Mouse (Mus musculus) cerebellum, adult 2 months (tissue): ENCODE measurements at regions not wholly inside any gene's neighbourhood (a gene's known extent, or its start where the extent isn't known, plus 50 kb on each side); places are given as distances from the start of the nearest gene placed in this dataset.

Source experiments
- CTCF ChIP-seq: fragments of 200-500 bp; IDR thresholded peaks from 2 replicates; pipeline ENCODE4 v1.5.1; 2011; ENCODE audit warnings: low read depth, mild to moderate bottlenecking, control low read depth, low read length, moderate library complexity, borderline replicate concordance; ENCODE audit not compliant: insufficient read depth
- POLR2A ChIP-seq: fragments of 200-500 bp; IDR thresholded peaks from 2 replicates; pipeline ENCODE4 v1.6.1; 2011; ENCODE audit warnings: low read length, control low read depth, borderline replicate concordance; ENCODE audit not compliant: insufficient read depth

GRCm38 (mm10) chr19:26185012-26185411, 419.8 kb upstream of the Smarca2 start:
- no peak for TF ChIP-seq POLR2A
- no peak for TF ChIP-seq CTCF
